Mouse (Mus musculus) cerebellum, adult 2 months (tissue): ENCODE data around the gene Enox1.

Experiments used
- CTCF ChIP-seq: fragments of 200-500 bp; IDR thresholded peaks from 2 replicates; pipeline ENCODE4 v1.5.1; 2011; ENCODE audit warnings: low read depth, mild to moderate bottlenecking, control low read depth, low read length, moderate library complexity, borderline replicate concordance; ENCODE audit not compliant: insufficient read depth
- POLR2A ChIP-seq: fragments of 200-500 bp; IDR thresholded peaks from 2 replicates; pipeline ENCODE4 v1.6.1; 2011; ENCODE audit warnings: low read length, control low read depth, borderline replicate concordance; ENCODE audit not compliant: insufficient read depth

GRCm38 (mm10) chr14:77557446-77558070 lies 401.0 kb downstream of the Enox1 start:
- no peak for TF ChIP-seq CTCF
- TF ChIP-seq POLR2A: no peak
